Mouse (Mus musculus) monocyte, adult 5-6 weeks (primary cell): Measurements from ENCODE around the gene Angel1. TPM values are rescaled to one million over a fixed set of nuclear protein-coding genes. Genes with fewer than 3 reads are reported as not detected.

Source experiments
- ATAC-seq: fragments of 153-309, 156-312 bp; replicated peaks from 2 replicates; pipeline ENCODE4 v1.8.0; 2017; ENCODE audit warnings: mild to moderate bottlenecking; ENCODE audit not compliant: low TSS enrichment, insufficient number of reproducible peaks, severe bottlenecking, poor library complexity, low FRiP score
- total RNA-seq: library from RNA; stranded (forward); fragments of 200-1000, 200-491, 200-594 nt; gene quantifications from 3 replicates; pipeline ENCODE4 v1.2.3, GENCODE M21; 2017

Angel1 gene
- total RNA-seq, 1 experiment from 2014 or later, result 2.0 TPM

DNA sequence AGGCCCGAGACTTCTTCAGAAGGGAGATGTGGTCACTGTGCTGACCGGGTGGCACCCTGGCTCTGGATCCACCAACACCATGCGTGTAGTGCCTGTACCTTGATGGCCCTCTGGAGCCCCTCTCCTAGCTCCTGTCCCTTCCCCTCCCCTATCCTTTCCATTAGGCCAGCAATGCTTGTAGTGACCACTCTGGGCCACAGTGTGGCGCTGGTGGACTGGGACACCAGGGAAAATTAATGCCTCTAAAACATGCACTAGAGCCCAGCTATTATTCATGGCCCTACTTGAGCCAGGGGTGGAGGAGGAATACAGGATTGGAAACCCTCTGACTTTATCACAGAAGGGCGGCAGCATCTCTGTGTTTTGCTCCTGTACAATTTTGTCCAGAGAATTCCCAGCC, 10.9 kb downstream of the Angel1 start:
- ATAC-seq, result no peak

DNA sequence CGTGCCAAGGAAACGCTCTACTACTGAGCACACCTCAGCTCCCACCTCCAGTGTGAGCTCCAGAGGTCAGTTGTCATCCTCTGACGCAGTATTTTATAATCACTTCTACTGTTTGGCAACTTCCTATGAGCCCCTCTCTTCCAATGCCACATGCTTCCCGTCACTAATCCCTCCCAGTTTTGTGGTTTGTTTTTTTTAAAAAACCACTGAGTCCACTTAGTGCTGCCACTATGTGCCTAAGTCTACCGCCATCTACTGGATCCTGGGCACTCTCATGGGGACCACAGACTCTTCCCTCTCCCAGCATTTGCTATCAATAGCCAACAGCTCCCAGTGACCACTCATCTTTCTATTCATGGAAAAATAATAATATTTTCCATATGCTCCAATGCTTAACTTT, 12.2 kb downstream of the Angel1 start:
- no peak for ATAC-seq

DNA sequence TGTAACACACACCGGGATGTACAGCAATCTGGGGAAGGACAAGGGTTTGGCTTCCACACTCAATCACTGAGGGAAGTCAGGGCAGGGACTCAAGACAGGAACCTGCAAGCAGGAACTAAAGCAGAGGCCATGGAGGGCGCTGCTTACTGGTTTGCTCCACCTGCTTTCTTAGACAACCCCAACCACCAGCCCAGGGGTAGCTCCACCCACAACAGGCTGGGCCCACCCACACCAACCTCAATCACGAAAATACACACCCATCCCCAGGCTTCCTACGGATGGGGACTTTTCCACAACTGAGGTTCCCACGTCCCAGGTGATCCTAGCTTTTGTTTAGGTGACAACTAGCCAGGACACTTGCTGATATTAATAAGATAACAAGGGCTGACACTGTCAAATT, 20.4 kb downstream of the Angel1 start:
- no peak for ATAC-seq

DNA sequence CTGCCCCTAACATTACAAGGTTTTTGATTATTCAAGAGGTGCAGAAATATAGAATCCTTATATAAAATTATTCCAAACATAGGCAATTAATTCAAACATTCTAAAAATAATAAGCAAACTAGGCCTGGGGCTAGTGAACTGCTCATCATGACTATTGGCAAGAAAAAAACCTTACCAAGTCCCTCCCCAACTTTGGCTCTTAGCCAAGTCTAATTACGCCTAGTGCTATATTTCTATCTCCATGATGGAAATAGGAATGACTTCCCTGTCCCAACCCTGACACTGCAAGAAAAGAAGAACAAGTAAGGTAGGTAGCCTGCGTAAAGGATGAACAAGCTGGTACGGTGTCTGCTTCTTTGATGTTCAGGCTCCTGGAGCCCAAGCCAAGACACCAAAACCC, 23.6 kb downstream of the Angel1 start:
- no peak for ATAC-seq

DNA sequence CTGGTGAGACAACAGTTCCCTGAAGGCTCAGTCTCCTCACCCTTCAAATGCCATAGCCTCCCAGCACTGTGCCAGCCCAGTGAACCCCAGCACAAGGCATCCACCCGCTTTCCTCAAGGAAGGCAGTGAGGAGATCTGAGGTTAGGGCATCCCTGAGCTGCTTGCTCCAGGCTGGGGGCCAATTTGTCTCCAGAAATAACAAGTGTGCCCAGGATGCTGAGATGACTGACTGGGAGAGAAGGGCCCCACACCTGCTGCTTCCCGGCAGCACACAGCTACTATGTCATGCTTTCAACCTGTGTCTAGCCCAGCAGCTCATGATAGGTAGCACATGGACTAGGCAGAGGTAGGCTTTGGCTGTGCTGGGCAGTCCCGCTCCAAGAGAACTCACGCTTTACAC, 24.8 kb downstream of the Angel1 start:
- no peak for ATAC-seq

DNA sequence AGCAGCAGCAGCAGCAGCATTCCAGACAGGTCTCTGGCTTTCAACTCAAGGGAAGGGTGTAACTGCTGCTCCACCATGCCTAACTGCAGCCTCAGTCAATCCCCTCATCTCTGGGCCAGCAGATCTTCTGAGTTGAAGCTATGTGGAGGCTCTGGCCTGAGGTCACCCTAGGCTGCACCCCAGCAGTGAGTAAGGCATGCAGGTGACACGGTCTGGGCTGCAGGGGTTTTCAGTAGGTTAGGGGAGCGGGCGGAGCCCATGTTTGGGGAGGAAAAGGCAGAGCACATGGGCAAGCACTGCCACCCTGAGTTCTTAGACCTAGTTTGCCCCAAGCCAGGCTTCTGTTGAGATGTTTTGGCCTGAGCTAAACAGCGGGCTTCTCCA, 25.3 kb downstream of the Angel1 start:
- no peak for ATAC-seq

DNA sequence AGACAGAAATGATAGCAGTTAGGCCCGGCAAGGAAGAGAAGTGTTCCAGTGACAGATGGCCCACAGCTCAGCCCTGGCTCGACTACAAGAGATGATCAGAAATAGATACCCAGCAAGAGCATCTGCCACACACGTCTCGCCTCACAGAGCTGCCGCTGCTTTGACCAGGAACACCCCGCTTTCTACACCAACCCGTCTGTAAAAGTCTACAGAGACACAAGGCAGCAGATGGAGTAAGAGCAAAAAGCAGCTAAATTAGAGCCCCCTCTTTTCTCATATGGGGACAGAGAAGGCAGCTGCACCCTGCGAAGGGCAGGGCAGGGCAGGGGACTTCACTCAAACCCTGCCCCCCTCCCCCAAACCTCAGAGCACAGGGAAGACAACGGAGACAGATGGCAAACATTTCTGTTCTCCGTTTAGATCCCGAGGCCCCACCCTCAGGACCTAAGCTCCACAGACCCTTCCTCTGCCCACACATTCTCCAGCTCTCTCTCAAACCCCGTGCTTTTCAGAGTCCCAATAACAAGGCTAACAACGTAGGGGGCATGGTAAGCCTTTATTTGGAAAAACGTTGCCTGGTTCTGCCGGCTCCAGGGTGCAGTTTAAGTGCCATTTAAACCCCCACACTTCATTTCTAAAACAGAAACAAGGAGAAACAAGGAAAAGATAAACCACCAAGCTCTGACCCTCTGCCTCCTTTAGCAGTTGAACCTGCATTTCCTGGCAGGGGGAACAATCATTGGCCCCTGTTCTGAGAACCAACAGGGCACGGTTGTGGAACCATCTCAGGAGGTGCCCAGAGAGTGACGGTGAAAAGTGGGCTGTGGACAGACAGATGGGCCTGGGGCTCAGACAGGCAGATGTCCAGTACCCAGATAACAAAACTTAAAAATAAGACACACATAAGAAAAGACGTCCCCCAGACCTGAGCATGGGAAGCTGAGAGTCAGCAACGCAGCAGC, 26.0 kb downstream of the Angel1 start:
- ATAC-seq, result no peak

DNA sequence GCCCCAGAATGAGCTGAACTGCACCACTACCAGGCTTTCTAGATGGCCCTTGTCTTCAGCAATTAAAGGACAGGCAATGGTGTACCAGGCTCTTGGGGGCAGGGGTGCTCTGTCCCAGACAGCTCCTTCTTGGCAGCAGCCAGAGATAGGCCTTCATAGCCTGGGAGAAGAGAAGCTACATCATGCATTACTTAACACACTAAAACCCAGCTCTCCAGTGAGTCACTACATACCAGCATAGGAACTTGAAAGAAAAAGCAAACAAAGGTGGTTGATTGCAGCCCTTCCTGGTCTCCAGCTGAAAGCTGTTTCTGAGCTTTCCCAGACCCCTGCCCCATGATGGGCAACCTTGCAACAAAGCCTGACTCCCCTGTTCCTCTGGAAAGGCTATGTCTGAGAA, 27.7 kb downstream of the Angel1 start:
- no peak for ATAC-seq

DNA sequence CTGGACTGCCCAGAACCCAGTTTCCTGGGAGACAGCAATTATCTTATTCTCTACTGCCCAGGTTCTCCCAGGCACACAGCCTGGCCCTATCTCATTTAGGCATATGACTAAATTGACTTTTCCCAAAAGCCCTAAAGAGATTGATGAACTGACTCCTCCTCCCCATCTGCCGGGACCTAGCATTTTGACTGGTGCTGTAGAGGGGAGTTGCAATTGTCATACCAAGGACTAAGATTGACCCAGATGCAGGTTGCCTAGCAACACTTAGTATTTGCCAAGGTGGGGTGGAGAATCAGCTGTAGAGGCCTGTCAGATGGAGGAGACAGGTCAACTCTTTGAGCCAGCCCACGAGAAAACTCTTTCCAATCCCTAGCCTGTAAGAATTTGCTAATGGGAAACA, 28.3 kb downstream of the Angel1 start:
- no peak for ATAC-seq

DNA sequence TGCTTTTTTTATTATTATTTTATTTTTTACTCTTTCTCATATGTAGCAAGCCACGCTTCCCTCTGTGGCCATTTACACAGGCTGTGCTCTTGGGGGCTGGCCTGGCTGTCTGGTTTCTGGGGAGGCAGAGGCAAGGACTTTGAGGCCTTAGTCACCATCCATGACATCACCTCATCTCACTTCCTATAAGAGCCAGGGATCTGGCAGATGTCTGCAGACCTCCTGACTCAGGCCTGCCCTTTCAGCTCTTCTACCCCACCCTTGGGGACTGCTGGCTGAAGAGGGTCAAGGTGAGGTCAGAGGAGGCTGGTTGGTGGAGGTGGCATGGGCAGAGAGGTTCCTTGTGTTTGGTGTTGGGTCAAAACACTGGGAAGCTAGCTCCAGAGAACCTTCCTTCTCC, 31.8 kb downstream of the Angel1 start:
- ATAC-seq, result no peak

DNA sequence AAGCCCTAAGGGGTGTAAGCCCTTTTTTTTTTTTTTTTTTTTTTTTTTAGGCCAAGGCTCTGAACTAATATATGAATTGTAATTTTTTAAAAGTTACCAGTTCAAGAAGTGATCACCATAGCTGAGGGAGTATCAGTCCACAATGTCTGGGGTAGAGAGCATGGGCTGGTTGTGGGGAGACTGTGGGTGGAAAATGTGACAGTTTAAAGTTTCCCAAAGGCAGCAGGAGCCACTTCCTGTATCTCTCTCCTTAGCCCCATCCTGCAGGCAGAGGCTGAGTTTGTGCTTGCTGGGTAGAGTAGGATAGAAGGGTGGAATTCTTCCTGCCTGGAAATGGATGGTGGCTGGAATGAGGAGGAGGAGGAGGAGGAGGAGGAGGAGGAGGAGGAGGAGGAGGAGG, 32.9 kb downstream of the Angel1 start:
- ATAC-seq, result no peak

DNA sequence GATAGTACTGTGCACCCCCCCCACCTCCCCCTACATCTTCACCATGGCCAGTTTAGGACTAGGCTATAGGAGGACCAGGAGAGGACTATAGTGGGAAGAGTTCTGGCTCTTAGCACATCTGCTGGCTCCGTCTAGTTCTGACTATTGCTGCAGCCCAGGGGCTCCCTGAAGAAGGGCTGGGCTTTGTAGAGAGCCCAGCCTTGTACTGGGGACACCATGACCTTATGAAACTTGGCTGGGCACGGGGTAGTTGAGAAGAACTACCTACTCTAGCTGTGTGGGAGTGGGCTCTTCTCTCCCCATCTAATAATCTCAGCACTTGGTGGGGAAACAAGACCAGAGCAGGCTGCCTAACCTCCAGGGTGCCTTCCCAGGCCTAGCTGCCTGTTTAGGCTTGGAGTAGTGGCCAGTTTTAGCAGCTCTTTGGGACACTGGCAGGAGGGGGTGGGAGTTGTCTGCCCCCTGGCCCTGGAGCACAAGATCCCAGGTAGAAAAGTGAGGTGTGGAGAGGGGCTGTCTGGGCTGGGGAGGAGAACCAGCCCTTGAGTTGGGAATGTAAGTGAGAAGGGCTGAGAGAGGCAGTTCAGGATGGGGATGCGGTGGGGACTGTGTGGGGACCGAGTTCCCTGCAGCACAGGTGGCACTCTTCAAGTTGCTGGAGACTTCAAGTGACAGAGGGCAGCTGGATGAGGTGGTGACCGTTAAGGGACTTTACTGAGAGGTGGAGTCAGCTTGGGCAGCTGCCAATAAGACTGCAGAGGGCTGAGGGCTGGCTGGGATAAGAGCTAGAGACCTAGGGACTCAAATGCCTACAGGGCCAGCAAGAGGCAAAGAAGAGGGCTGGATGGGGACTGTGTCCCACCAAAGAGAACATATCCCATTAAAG, 33.5 kb downstream of the Angel1 start:
- ATAC-seq, result no peak

DNA sequence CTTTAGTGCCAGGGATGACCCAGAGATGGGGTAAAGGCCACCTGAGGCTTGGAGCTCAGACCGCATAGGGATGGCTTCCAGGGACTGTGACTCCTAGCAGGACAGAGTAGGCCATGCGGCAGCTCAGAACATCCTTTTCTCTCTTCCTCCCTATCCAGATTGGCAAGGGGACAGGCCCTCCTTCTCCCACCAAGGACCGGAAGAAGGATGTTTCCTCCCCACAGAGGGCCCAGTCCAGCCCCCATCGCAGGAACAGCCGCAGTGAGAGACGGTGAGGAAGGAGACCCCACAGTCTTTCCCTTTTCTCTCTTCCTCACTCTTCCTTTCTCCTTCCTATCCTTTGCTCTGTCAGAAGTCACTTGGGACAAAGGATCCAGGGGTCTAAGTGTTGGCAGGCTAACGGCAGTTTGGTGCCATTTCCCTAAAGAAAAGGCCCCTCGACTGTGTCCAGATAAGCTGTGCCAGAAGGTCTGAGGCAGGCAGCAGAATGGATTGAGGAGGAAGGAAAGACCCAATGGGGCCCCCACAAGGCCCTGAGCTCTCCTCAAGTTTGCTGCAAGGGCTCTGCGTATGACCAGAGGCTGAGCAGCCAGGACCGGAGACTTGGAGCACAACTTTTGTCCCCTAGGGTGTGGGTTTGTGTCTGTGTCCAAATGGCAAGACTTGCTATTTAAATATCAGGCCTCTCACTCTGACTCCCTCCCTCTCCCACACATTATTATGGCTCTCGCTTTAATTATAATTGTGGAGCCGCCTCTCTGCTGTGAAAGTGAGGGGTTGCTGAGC, 35.4 kb downstream of the Angel1 start:
- no peak for ATAC-seq

DNA sequence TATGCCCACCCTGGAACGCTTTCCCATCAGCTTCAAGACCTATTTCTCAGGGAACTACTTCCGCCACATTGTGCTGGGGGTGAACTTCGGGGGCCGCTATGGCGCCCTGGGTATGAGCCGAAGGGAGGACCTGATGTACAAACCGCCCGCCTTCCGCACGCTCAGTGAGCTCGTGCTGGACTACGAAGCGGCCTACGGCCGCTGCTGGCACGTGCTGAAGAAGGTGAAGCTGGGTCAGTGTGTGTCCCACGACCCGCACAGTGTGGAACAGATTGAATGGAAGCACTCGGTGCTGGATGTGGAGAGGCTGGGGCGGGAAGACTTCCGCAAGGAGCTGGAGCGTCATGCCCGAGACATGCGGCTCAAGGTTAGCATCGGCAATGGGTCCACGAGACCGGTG, 37.3 kb downstream of the Angel1 start:
- ATAC-seq, result no peak

DNA sequence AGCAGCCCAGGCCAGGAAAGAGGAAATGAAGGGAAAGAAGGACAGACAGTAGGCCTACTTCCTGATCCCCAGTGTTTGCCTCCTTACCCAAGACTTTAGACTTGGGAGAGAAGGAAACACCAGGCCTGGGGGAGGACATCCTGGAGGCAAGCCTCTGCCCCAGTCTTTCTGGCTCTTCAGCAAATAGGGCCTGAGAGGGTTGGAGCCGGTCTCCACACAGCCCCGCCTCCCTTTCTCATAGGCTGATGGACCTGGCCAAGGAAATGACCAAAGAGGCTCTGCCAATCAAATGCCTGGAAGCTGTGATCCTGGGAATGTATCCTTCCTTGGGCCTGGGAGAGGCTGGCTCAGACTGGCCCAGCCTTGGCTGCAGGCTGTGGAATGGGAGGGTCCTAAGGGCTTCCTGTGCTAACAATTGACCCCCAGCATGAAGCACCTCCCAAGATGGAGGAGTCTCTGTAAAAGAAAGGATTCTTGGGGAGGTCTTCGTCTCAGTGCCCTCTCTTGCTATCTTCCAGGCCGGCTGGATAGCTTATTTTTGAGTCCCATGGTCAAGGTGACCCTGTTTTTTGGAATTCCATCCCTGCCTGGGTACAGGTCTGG, 38.2 kb downstream of the Angel1 start:
- ATAC-seq, result no peak

DNA sequence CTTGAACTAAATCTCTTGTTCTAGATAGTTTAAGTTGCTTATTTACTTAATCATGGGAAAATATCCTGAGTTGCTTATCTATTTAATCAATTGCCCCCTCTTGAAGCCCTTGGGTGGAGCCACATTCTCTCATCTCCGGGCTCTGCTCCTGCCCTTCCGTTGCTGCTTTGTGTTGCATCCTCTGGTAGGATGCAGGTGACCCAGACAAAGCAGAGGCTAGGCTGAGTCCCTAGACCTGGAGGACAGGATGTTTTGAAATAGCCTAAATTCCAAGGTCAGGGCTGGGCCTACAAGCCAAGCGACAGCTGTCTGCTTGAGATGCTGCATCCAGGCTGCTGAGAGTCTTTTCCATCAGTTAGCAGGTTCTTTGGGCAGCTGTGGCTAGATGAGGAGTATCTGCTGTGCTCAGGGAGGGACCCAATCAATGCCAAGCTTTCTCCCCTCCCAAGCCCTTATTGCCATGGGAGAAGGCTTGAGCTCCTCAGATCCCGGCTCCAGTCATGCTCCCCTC, 38.8 kb downstream of the Angel1 start:
- no peak for ATAC-seq

DNA sequence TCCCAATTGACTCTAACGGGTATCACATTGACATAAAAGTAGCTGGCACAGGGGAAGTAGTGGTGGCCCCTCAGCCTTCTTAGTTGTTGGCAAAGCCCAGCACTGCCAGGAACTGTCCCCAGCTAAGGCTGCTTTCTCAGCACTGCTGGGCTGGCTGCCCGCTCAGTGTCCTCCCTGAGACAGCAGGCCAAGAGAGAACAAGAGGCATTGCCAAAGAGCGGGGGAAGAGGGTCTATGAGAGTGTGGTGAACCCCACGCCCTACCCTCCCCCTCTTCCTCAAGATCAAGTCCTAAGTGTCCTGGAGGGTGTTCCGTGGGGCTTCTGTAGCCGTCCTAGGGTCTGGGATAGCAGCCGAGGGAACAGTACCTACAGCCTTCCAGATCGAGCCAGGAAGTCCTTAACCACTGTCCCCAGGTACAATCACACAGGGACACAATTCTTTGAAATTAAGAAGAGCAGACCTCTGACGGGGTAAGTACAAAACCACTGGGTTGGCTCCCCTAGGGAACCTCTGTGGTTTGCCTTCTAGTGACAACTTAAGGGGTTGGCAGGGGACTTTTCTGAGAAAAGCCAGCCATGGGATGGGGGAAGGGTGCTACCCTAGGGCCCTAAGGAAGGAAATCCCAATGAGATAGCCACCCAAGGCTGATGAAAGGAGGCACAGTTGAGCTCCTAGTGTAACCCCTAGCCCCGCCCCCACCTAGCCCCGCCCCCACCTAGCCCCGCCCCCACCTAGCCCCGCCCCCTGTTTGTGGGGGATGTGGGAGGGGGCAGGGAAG, 39.5 kb downstream of the Angel1 start:
- no peak for ATAC-seq

DNA sequence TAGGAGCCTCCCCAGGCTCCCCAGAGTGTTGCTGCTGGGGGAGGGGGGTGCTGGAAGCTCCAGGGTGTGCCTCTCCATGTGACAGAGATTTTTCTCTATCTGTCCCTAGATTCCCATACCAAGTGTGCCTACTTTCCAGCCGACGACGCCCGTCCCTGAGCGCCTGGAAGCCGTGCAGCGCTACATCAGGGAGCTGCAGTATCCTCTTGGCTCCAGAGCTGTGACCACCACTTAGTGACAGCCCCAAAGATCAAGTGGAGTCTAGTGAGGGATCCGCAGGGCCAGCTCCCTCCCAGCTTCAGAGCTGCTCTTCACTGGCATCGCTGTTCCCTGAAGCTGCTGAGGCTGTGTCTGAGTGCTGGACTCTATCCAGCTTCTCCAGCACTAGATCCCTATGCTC, 41.0 kb downstream of the Angel1 start:
- ATAC-seq, result no peak
